Mouse (Mus musculus) cerebellum, postnatal 10 days (tissue): Measurements from ENCODE around the gene Myl4.
"Not testable (repeated sequence)": the region's sequence is repeated elsewhere in the genome, so short reads cannot be mapped to it uniquely, and the experiment has no call there.

ENCODE experiments used
- DNase-seq, 2 experiments: peaks; one replicate each; pipeline ENCODE4 v3.0.0; 2021; ENCODE audit warnings: mixed read lengths in 2 of 2

Gene Myl4

GRCm38 (mm10) chr11:104550406-104550974, at the start of gene Myl4, which contains the start of gene Cdc27:
Gene Myl4, plus strand, starts transcription at chr11:104550663.
Gene Cdc27, minus strand, starts transcription at chr11:104550620.
- peak; percentile 99 to 100 for DNase-seq

- DNase-seq: no peak
Measured at GRCm38 (mm10) chr11:104508455-104508854, 42.0 kb upstream of the Myl4 start.

DNA sequence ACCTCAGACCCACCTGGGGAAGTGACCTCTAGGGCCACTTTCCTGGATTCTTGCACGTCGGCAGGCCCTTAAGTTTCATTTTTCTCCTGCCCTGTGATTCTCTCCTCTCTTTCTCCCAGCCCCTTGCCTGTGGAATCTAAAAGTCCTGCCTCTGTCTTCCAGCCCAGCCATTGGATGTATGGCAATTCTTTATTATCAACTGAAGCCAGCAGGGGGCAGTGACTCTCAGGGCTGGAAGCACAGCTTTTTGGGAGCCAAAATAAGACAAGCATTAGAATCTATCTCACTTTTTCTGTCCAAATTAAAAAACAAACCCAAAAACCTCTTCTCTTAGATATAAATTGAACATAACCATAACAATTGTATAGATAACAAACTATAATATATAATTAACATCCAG, 39.9 kb upstream of the Myl4 start:
- peak; percentile 26 to 41 for DNase-seq

GRCm38 (mm10) chr11:104512436-104512835, 38.0 kb upstream of the Myl4 start:
- no peak for DNase-seq

DNA sequence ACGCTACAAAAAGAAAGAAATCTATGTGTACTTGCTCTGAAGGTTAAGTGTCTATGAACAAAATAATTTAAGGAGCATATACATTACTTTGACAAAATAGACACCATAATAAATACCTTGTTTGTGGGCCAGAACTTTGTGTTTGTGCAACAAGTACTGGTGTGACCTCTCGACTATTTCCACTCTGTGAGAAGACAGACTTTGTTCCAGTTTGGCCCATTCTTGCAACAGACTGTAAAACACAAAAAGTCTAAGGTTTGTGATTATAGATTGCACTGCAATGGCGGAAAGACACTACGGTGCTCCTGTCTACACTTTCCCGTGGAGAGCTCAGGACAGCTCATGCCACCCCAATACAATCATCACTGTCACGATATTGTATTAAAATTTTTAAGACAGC, 24.5 kb upstream of the Myl4 start:
- DNase-seq: no peak

DNA sequence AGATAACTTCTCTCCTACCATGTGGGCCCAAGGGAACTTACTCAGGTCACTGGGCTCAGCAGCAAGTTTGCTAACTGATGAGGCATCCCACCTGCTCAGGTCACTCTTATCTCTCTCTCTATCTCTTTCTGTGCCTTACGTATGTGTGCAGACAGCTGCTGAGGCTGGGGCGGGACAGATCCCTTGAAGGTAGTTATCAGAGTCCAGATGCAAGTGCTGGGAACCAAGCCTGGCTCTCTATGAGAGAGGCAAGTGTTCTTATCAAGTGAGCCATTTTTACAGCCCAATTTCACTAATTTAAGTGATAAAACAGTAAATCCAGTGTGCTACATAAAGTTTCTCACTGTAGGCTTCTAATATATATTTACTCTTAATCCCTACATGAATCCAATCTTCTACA, 13.6 kb upstream of the Myl4 start:
- DNase-seq: no peak

GRCm38 (mm10) chr11:104537945-104538555, 12.4 kb upstream of the Myl4 start:
- DNase-seq: no peak

DNA sequence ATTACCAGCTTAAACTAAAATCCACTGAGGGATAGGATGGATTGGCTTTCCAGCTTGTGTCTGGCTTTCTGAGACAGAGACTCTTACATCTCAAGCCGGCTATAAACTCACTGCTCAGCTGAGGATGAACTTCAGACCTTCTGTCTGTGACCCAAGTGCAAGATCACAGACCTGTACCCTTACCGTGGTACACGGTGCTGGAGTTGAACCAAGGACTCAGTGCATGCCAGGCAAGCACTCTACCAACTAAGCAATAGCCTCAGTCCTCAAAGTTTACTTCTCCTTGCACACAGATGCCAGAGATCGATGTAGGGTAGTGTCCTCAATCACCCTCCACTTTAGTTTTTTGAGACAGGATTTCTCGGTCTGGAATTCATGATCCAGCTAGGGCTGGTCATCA, 10.7 kb upstream of the Myl4 start:
- no peak for DNase-seq

GRCm38 (mm10) chr11:104543337-104543736, 7.1 kb upstream of the Myl4 start:
- not testable (repeated sequence) for DNase-seq

GRCm38 (mm10) chr11:104544507-104544906, 6.0 kb upstream of the Myl4 start:
- DNase-seq: no peak

DNA sequence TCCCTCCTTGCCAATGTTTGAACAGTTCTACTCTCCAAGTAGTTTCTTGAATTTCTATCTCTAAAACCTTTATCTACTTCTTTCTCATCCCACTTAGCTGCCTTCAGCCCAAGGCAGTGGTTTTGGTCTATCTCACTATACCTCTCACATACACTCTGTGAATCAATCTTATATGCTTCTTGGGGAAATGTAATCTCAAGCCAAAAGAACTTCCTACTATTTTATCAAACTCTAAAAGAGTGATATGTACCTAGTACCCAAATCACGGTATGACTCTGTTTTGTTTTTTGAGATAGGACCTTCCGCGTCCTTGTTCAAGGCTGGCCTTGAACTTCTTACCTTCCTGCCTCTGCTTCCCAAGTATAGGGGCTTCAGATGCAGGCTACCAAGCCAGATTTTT, 3.0 kb upstream of the Myl4 start:
- DNase-seq: no peak

- peak; percentile 87 to 90 for DNase-seq
Measured at GRCm38 (mm10) chr11:104549438-104550405, 741 bp upstream of the Myl4 start.

GRCm38 (mm10) chr11:104558065-104558464, 7.6 kb downstream of the Myl4 start:
- DNase-seq: no peak

GRCm38 (mm10) chr11:104558651-104559403, 8.4 kb downstream of the Myl4 start:
- no peak for DNase-seq

DNA sequence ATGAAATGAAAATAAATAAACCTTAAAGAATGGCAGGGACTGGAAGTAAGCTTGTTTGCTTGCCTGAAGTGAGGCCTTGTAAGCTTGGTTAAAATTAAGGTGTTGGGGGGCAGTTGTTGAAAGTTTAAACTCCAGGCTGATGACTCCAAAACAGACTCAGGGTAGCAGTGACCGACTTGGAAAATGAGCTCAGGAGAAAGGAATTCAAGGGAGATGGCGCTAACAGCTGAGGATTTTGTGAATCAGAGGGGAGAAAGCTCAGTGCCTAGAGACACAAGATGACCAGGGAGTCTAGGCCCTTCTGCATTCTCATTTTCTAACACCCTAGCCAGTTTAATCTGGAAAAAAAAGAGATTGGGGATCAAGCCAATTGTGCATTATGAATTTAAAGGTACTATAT, 10.5 kb downstream of the Myl4 start:
- no peak for DNase-seq

DNA sequence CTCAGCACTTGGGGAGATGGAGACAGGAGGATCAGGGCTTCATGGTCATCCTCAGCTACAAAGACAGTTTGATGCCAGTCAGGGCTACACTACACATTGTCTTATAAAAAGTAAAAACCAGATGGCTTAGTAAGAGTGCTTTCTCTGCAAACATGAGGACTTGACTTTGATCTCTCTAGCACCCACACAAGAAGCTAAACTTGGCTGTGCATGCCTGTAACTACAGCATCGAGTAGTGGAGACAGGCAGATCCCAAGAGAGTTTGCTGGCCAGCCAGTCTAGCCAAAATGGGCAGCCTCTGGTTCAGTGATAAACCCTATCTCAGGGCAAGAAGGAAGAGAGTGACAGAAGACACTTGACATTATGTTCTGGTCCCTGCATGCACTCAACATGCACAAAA, 13.0 kb downstream of the Myl4 start:
- no peak for DNase-seq

- DNase-seq: no peak
Measured at GRCm38 (mm10) chr11:104565172-104565571, 14.7 kb downstream of the Myl4 start.

- no peak for DNase-seq
Measured at GRCm38 (mm10) chr11:104566097-104566496, 15.6 kb downstream of the Myl4 start.

- no peak for DNase-seq
Measured at GRCm38 (mm10) chr11:104566796-104567195, 16.3 kb downstream of the Myl4 start.

- DNase-seq: no peak
Measured at GRCm38 (mm10) chr11:104567736-104568135, 17.3 kb downstream of the Myl4 start.

GRCm38 (mm10) chr11:104568326-104568725, 17.9 kb downstream of the Myl4 start:
- DNase-seq: no peak

- not testable (repeated sequence) for DNase-seq
Measured at GRCm38 (mm10) chr11:104570515-104570914, 20.1 kb downstream of the Myl4 start.

DNA sequence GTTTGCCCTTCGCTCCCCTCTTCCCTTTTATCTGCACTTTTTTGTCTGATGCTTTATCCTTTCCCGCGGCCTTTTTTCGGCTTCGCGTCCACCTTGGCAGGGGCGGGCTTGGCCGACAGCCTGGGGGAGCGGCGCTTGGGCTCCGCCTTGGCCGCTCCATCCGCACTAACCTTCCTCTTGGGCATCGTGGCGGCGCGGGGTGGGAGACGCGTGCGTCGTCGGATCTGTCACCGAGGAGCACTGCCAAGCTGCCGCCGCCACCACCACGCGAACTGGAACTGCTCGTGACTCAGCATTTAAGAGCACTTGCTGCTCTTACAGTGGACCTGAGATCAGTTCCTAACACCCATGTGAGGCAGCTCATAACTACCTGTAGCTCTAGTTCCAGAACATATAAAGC, 20.9 kb downstream of the Myl4 start:
- peak; percentile 78 to 81 for DNase-seq
